Mouse (Mus musculus): ENCODE results near the gene Gm11111.

Gm11111 gene

GRCm38 (mm10) chr5:98582051-98582450 is 29.6 kb downstream of the Gm11111 start:
- in situ Hi-C loops (cut with MboI, MseI): no loop called here

GRCm38 (mm10) chr5:98585915-98586314 is 33.4 kb downstream of the Gm11111 start:
- in situ Hi-C loops (cut with MboI, MseI): no loop called here

Measured in T-helper 2 cell (primary cell).